Mouse (Mus musculus) intestine, postnatal 0 days (tissue): ENCODE measurements at regions not wholly inside any gene's neighbourhood (a gene's known extent, or its start where the extent isn't known, plus 50 kb on each side); places are given as distances from the start of the nearest gene placed in this dataset.

Experiments
- ATAC-seq: fragments of 200-750 bp; cut with Nextera tagmentation; 2 replicates; pipeline ENCODE4 v1.8.0; 2017; ENCODE audit warnings: mild to moderate bottlenecking, moderate TSS enrichment, moderate library complexity
- H3K27ac ChIP-seq: fragments of 300-500 bp; sonication (generic); 2 replicates; pipeline ENCODE4 v1.5.1; 2014; ENCODE audit warnings: mild to moderate bottlenecking, low read depth, low read length, moderate library complexity
- H3K27me3 ChIP-seq: fragments of 300-500 bp; sonication (generic); replicated peaks from 2 replicates; pipeline ENCODE4 v1.6.1; 2014; ENCODE audit warnings: low read length, mixed read lengths; ENCODE audit not compliant: control insufficient read depth, insufficient read depth
- H3K36me3 ChIP-seq: fragments of 300-500 bp; sonication (generic); 2 replicates; pipeline ENCODE4 v1.6.1; 2014; ENCODE audit warnings: mild to moderate bottlenecking, moderate library complexity; ENCODE audit not compliant: control insufficient read depth, insufficient read depth
- H3K4me1 ChIP-seq: fragments of 300-500 bp; sonication (generic); replicated peaks from 2 replicates; pipeline ENCODE4 v1.6.1; 2014; ENCODE audit warnings: antibody characterized with exemption, low read length, mixed read lengths; ENCODE audit not compliant: control insufficient read depth, insufficient read depth
- H3K4me2 ChIP-seq: fragments of 300-500 bp; sonication (generic); replicated peaks from 2 replicates; pipeline ENCODE4 v1.6.1; 2014; ENCODE audit warnings: low read depth, mild to moderate bottlenecking, moderate library complexity
- H3K4me3 ChIP-seq: fragments of 300-500 bp; sonication (generic); 2 replicates; pipeline ENCODE4 v1.5.1; 2014; ENCODE audit warnings: low read depth, low read length
- H3K9ac ChIP-seq: fragments of 300-500 bp; sonication (generic); 2 replicates; pipeline ENCODE4 v1.6.1; 2014; ENCODE audit warnings: mild to moderate bottlenecking, low read depth, low read length
- H3K9me3 ChIP-seq: fragments of 300-500 bp; sonication (generic); 2 replicates; pipeline ENCODE4 v1.6.1; 2016; ENCODE audit warnings: mixed run types; ENCODE audit not compliant: control insufficient read depth
- CTCF ChIP-seq: sonication (generic); IDR thresholded peaks from 2 replicates; pipeline ENCODE4 v1.5.1; 2016; ENCODE audit warnings: low read depth, mild to moderate bottlenecking, control low read depth, antibody characterized with exemption, moderate library complexity
- WGBS: fragments of 180-500 bp; shearing (Covaris S2); extraction: QIAGEN DNeasy Blood & Tissue Kit; methylation state at CpG from one replicate; pipeline ENCODE4 v1.1.7; 2014; 5-methylcytosine and 5-hydroxymethylcytosine counted together

GRCm38 (mm10) chr13:107699251-107699650 is 345.0 kb upstream of the Smim15 start:
- H3K4me1 ChIP-seq: no peaks in the 10 kb centered on the region
- no peak overlapping the region for H3K9ac ChIP-seq
- no peak for TF ChIP-seq CTCF
- H3K4me3 ChIP-seq: no peak overlapping the region
- H3K27ac ChIP-seq: no peak overlapping the region
- no peaks in the 10 kb centered on the region for H3K36me3 ChIP-seq
- H3K27me3 ChIP-seq: no peaks in the 10 kb centered on the region
- H3K9me3 ChIP-seq: no peaks in the 10 kb centered on the region
- no peak for ATAC-seq
- no peak overlapping the region for H3K4me2 ChIP-seq
- 74% methylated on average over 5 of the region's 5 CpGs for WGBS

- Histone ChIP-seq H3K4me3 (no peak overlapping the region), H3K4me1 (no peaks in the 10 kb centered on the region), H3K27me3 (no peaks in the 10 kb centered on the region), H3K9ac (no peak overlapping the region), H3K4me2 (no peak overlapping the region), H3K9me3 (no peaks in the 10 kb centered on the region), H3K27ac (no peak overlapping the region), H3K36me3 (no peaks in the 10 kb centered on the region)
- WGBS: 91% methylated on average over 7 of the region's 7 CpGs
- TF ChIP-seq CTCF: no peak
- no peak for ATAC-seq
Observed at GRCm38 (mm10) chr13:107698345-107698744, 345.9 kb upstream of the Smim15 start.

GRCm38 (mm10) chr13:107692123-107692830 is 352.0 kb upstream of the Smim15 start:
- no peak for ATAC-seq
- no peak for TF ChIP-seq CTCF

GRCm38 (mm10) chr13:107688972-107689371 is 355.3 kb upstream of the Smim15 start:
- no peaks in the 10 kb centered on the region for H3K36me3 ChIP-seq
- TF ChIP-seq CTCF: no peak
- 57% methylated on average over 6 of the region's 6 CpGs for whole genome bisulfite sequencing
- H3K4me1 ChIP-seq: no peaks in the 10 kb centered on the region
- no peak overlapping the region for H3K27ac ChIP-seq
- H3K27me3 ChIP-seq: no peaks in the 10 kb centered on the region
- no peaks in the 10 kb centered on the region for H3K9me3 ChIP-seq
- no peak overlapping the region for H3K4me2 ChIP-seq
- no peak overlapping the region for H3K9ac ChIP-seq
- no peak for ATAC-seq
- no peak overlapping the region for H3K4me3 ChIP-seq

More at GRCm38 (mm10) chr13:107692123-107692830, 352.0 kb upstream of the Smim15 start:
- Histone ChIP-seq H3K4me3 (no peak overlapping the region), H3K27me3 (no peaks in the 10 kb centered on the region), H3K4me2 (no peak overlapping the region), H3K36me3 (no peaks in the 10 kb centered on the region), H3K4me1 (no peaks in the 10 kb centered on the region), H3K9ac (no peak overlapping the region), H3K27ac (no peak overlapping the region), H3K9me3 (no peaks in the 10 kb centered on the region)
- WGBS: 72% methylated on average over 5 of the region's 5 CpGs

- no peaks in the 10 kb centered on the region for H3K36me3 ChIP-seq
Observed at GRCm38 (mm10) chr13:107685231-107685630, 359.0 kb upstream of the Smim15 start.

GRCm38 (mm10) chr13:107683909-107684308 is 360.3 kb upstream of the Smim15 start:
- no peak overlapping the region for H3K4me3 ChIP-seq
- no peaks in the 10 kb centered on the region for H3K4me1 ChIP-seq
- WGBS: 53% methylated on average over 3 of the region's 3 CpGs

More at GRCm38 (mm10) chr13:107685231-107685630, 359.0 kb upstream of the Smim15 start:
- TF ChIP-seq CTCF: no peak
- 78% methylated on average over 3 of the region's 3 CpGs for WGBS
- Histone ChIP-seq H3K27me3 (no peaks in the 10 kb centered on the region), H3K4me2 (no peak overlapping the region), H3K27ac (no peak overlapping the region), H3K4me3 (no peak overlapping the region), H3K4me1 (no peaks in the 10 kb centered on the region), H3K9me3 (no peaks in the 10 kb centered on the region), H3K9ac (no peak overlapping the region)
- ATAC-seq: no peak

More at GRCm38 (mm10) chr13:107683909-107684308, 360.3 kb upstream of the Smim15 start:
- no peak for TF ChIP-seq CTCF
- H3K4me2 ChIP-seq: no peak overlapping the region
- ATAC-seq: no peak
- no peaks in the 10 kb centered on the region for H3K27me3 ChIP-seq
- H3K36me3 ChIP-seq: no peaks in the 10 kb centered on the region
- no peak overlapping the region for H3K27ac ChIP-seq
- no peak overlapping the region for H3K9ac ChIP-seq
- no peaks in the 10 kb centered on the region for H3K9me3 ChIP-seq
